Mouse (Mus musculus): ENCODE measurements around the gene Serpinb6b.

The Serpinb6b gene

DNA sequence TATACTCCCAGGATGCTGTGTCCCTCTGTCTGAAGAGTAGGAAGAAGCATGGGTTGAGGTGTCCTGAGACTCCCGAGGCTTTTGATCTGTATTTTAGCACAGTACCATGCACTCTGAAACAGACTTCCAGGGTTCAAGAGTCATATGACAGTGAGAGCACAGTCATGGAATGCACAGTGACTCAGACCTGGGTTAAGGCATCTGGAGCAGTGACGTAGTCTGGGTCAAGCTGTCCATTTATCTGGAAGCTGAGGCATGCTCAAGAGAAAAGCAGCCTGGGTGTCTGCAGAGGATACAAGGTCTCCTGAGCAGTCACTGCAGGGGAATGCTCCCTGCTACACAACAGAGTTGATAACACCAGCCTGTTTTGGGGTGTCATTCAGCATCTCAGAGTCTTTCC is 63.5 kb downstream of the Serpinb6b start:
- intact Hi-C loops (cut with DNase I), result no loop called here

All from adrenal gland (tissue).